12 mouse cellular contexts compared by ENCODE assay signal in the genomic region with DNA sequence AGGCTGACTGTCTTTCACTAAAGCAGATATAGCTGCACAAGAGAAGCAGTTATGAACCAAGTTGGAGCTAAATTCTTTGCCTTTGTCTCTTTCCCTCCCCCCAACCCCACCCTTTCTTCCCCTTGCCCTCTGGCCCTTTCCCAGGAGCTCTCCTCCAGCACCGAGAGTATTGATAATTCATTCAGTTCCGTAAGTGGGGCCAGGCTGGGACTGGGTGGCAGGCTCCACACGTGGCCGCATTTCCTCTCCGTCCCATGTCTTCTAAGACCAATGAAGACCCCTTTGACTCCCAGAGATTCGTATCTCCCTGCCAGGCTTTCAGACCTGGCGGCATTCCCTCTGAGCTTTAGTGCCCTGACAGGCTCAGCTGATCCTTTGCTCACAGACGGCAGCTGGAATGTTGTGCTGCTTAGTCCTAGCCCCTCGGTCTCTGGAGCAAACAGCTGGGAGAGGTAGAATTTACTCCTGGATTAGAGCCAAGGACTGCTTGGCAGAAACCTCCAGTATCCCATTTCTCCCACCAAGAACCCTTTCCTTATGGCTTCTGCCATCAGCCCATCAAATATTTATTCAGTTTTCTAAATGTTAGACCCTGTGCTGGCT. TPM values are rescaled to one million over a fixed set of nuclear protein-coding genes. Genes with fewer than 3 reads are reported as not detected.
A peak's percentile ranks its signal among the peaks of the same experiment; 100 is the strongest.
DNase-seq lines count a peak whose midpoint lies in the region; ATAC-seq and TF ChIP-seq lines count a peak whose summit lies in the region.
"Had no signal": no experiment of that assay in that cellular context is flagged by ENCODE, and none has a peak within 500 bp of the region (broad histone marks: within the 10 kb centered on the region; RNA-seq: fewer than 3 reads in every experiment).

No protein-coding gene starts in this region.

- 0 out of 2 replicates have a peak overlapping the region, but pooled peaks have one; percentile 14 for H3K27ac ChIP-seq in forebrain, embryonic 13.5 days
- H3K27ac ChIP-seq in forebrain, postnatal 0 days (ENCODE audit: low read depth, low read length) = no peak overlapping the region
- H3K27ac ChIP-seq in lung, embryonic 14.5 days (ENCODE audit: low read depth) = peak overlapping the region; percentile 83
- H3K27ac ChIP-seq in liver, postnatal 0 days (ENCODE audit: low read depth) = no peak overlapping the region
- H3K27ac ChIP-seq: hindbrain, embryonic 15.5 days; liver, embryonic 12.5 days had no signal

- DNase-seq in forebrain, postnatal 0 days = no peak
- peak; percentile 60 for DNase-seq in gastrocnemius, postnatal 14 days
- peak; percentile 82 for DNase-seq in lung, embryonic 14.5 days
- DNase-seq in cerebellum, postnatal 4 days (ENCODE audit: low spot score in 2 of 2) = no peak
- no peak for DNase-seq in testis, postnatal 10 days (ENCODE audit: low spot score)
- DNase-seq in liver, postnatal 0 days = no peak
- DNase-seq: cerebellum, adult 2 months; spleen, adult 18-20 months had no signal

- H3K4me2 ChIP-seq in forebrain, embryonic 13.5 days = no peak overlapping the region
- H3K4me2 ChIP-seq in forebrain, postnatal 0 days (ENCODE audit: low read depth) = no peak overlapping the region
- H3K4me2 ChIP-seq in lung, embryonic 14.5 days = peak overlapping the region; percentile 32
- no peak overlapping the region for H3K4me2 ChIP-seq in liver, postnatal 0 days (ENCODE audit: low read depth, low read length)
- H3K4me2 ChIP-seq: hindbrain, embryonic 15.5 days; liver, embryonic 12.5 days had no signal

- no peak for TF ChIP-seq EP300 in liver, postnatal 0 days (IDR thresholded peaks at IDR 0.05; ENCODE audit: low read depth)

- H3K4me3 ChIP-seq in forebrain, embryonic 13.5 days = no peak overlapping the region
- H3K4me3 ChIP-seq in forebrain, postnatal 0 days (ENCODE audit: low read depth, low read length) = no peak overlapping the region
- no peak overlapping the region for H3K4me3 ChIP-seq in C2C12 (ENCODE audit: insufficient read depth, poor library complexity, severe bottlenecking)
- H3K4me3 ChIP-seq in lung, embryonic 14.5 days (ENCODE audit: low read depth, low read length) = no peak overlapping the region
- H3K4me3 ChIP-seq in liver, postnatal 0 days (ENCODE audit: low read depth, low read length) = no peak overlapping the region
- H3K4me3 ChIP-seq: hindbrain, embryonic 15.5 days; liver, embryonic 12.5 days had no signal

- intact Hi-C loops in gastrocnemius, postnatal 14 days (cut with DNase I; ENCODE audit: low total_unique reads) = no loop called here

- no peak for ATAC-seq in forebrain, embryonic 13.5 days
- ATAC-seq in forebrain, postnatal 0 days = no peak
- ATAC-seq in lung, embryonic 14.5 days (ENCODE audit: insufficient read depth) = peak; percentile 86
- no peak for ATAC-seq in liver, postnatal 0 days
- ATAC-seq: liver, embryonic 12.5 days had no signal

- peaks cover 4% of the 10 kb centered on the region for H3K79me3 ChIP-seq in C2C12 (ENCODE audit: low read depth)

- H3K27me3 ChIP-seq in forebrain, embryonic 13.5 days = no peaks in the 10 kb centered on the region
- H3K27me3 ChIP-seq in forebrain, postnatal 0 days (ENCODE audit: insufficient read depth, low read length) = no peaks in the 10 kb centered on the region
- no peaks in the 10 kb centered on the region for H3K27me3 ChIP-seq in C2C12 (ENCODE audit: control insufficient read depth, insufficient read depth, insufficient read length)
- no peaks in the 10 kb centered on the region for H3K27me3 ChIP-seq in lung, embryonic 14.5 days (ENCODE audit: insufficient read depth, low read length)
- H3K27me3 ChIP-seq in liver, postnatal 0 days (ENCODE audit: insufficient read depth, low read length) = no peaks in the 10 kb centered on the region
- H3K27me3 ChIP-seq: hindbrain, embryonic 15.5 days; liver, embryonic 12.5 days had no signal

- TF ChIP-seq CTCF in forebrain, postnatal 0 days (IDR thresholded peaks at IDR 0.05; ENCODE audit: low read depth) = no peak
- no peak for TF ChIP-seq CTCF in C2C12 (IDR thresholded peaks at IDR 0.05; ENCODE audit: control insufficient read depth, insufficient read depth, insufficient read length)
- TF ChIP-seq CTCF in lung, embryonic 14.5 days (IDR thresholded peaks at IDR 0.05; ENCODE audit: low read depth) = no peak
- TF ChIP-seq CTCF in liver, postnatal 0 days (IDR thresholded peaks at IDR 0.05; ENCODE audit: low read depth) = no peak

- H3K36me3 ChIP-seq in forebrain, embryonic 13.5 days (ENCODE audit: poor library complexity, severe bottlenecking) = peaks cover 62% of the 10 kb centered on the region
- peaks cover 50% of the 10 kb centered on the region for H3K36me3 ChIP-seq in forebrain, postnatal 0 days (ENCODE audit: insufficient read depth)
- H3K36me3 ChIP-seq in C2C12 (ENCODE audit: control insufficient read depth, insufficient read depth) = peaks cover 46% of the 10 kb centered on the region
- peaks cover 58% of the 10 kb centered on the region for H3K36me3 ChIP-seq in lung, embryonic 14.5 days (ENCODE audit: insufficient read depth)
- H3K36me3 ChIP-seq in liver, postnatal 0 days (replicated peaks; ENCODE audit: insufficient read depth, low read length) = peaks cover 34% of the 10 kb centered on the region

- H3K4me1 ChIP-seq in forebrain, embryonic 13.5 days = 0 out of 2 replicates have a peak, but pooled peaks cover 9% of the 10 kb centered on the region
- H3K4me1 ChIP-seq in forebrain, postnatal 0 days (ENCODE audit: insufficient read depth) = no peaks in the 10 kb centered on the region
- peaks cover 13% of the 10 kb centered on the region; the same call in 1 of the 2 replicates for H3K4me1 ChIP-seq in lung, embryonic 14.5 days (ENCODE audit: insufficient read depth)
- peaks cover 21% of the 10 kb centered on the region for H3K4me1 ChIP-seq in liver, postnatal 0 days (ENCODE audit: insufficient read depth)

- no peak overlapping the region for H3K9ac ChIP-seq in forebrain, embryonic 13.5 days
- no peak overlapping the region for H3K9ac ChIP-seq in forebrain, postnatal 0 days
- H3K9ac ChIP-seq in lung, embryonic 14.5 days = no peak overlapping the region
- no peak overlapping the region for H3K9ac ChIP-seq in liver, postnatal 0 days (replicated peaks)
- H3K9ac ChIP-seq: hindbrain, embryonic 15.5 days; liver, embryonic 12.5 days had no signal

- H3ac ChIP-seq in C2C12 (ENCODE audit: control insufficient read depth, insufficient read length, low read depth) = no peak overlapping the region

- H3K79me2 ChIP-seq in C2C12 (ENCODE audit: control insufficient read depth, insufficient read depth) = peaks cover 19% of the 10 kb centered on the region

- no peaks in the 10 kb centered on the region for H3K9me3 ChIP-seq in forebrain, embryonic 13.5 days (replicated peaks)
- no peaks in the 10 kb centered on the region for H3K9me3 ChIP-seq in forebrain, postnatal 0 days (ENCODE audit: low read length)
- H3K9me3 ChIP-seq in lung, embryonic 14.5 days (ENCODE audit: low read depth, low read length) = no peaks in the 10 kb centered on the region
- no peaks in the 10 kb centered on the region for H3K9me3 ChIP-seq in liver, postnatal 0 days (ENCODE audit: low read length)
- H3K9me3 ChIP-seq: hindbrain, embryonic 15.5 days; liver, embryonic 12.5 days had no signal

- 66% methylated on average over 9 of the region's 9 CpGs for WGBS in forebrain, embryonic 13.5 days
- 38% methylated on average over 9 of the region's 9 CpGs for WGBS in forebrain, postnatal 0 days
- 32% methylated on average over 9 of the region's 9 CpGs for WGBS in lung, embryonic 14.5 days
- 67% methylated on average over 9 of the region's 9 CpGs for WGBS in liver, postnatal 0 days (ENCODE audit: insufficient replicate concordance)

RNA-seq across cellular contexts. Expression of gene Pi4kb, which starts 14.7 kb away (rescaled TPM):
- 23.6 and 25.5 TPM in 2 replicates for polyA plus RNA-seq in forebrain, embryonic 13.5 days (2015; fragmentation: Nextera tagmentation; extraction: Ambion mirVana)
- 69.9 and 79.8 TPM in 2 replicates for total RNA-seq in forebrain, postnatal 0 days (2014; rRNA removed)
- polyA plus RNA-seq in forebrain, postnatal 0 days (2015; fragmentation: Nextera tagmentation; extraction: Ambion mirVana) = 24.6 and 25.5 TPM in 2 replicates
- polyA plus RNA-seq in C2C12 (2012; fragmentation: generic; extraction: Trizol) = 33.2 TPM
- 10 to 100 TPM; 23.5 to 24.1 TPM for total RNA-seq in gastrocnemius, postnatal 14 days (2021)
- 24.7 and 25.9 TPM in 2 replicates for polyA plus RNA-seq in lung, embryonic 14.5 days (2014; fragmentation: Nextera tagmentation; extraction: Ambion mirVana)
- 5.4 and 6.5 TPM in 2 replicates for polyA plus RNA-seq in liver, postnatal 0 days (2015; fragmentation: Nextera tagmentation; extraction: Ambion mirVana)

RNA-seq across cellular contexts. Expression of gene Zfp687, which starts 26.0 kb away (rescaled TPM):
- 26.6 and 27.8 TPM in 2 replicates for polyA plus RNA-seq in forebrain, embryonic 13.5 days (2015; fragmentation: Nextera tagmentation; extraction: Ambion mirVana)
- 20.3 and 23.1 TPM in 2 replicates for total RNA-seq in forebrain, postnatal 0 days (2014; rRNA removed)
- polyA plus RNA-seq in forebrain, postnatal 0 days (2015; fragmentation: Nextera tagmentation; extraction: Ambion mirVana) = 9.8 and 13.1 TPM in 2 replicates
- polyA plus RNA-seq in C2C12 (2012; fragmentation: generic; extraction: Trizol) = 15.3 TPM
- 10 to 100 TPM; 12.4 to 13.8 TPM for total RNA-seq in gastrocnemius, postnatal 14 days (2021)
- polyA plus RNA-seq in lung, embryonic 14.5 days (2014; fragmentation: Nextera tagmentation; extraction: Ambion mirVana) = 28.1 and 31.7 TPM in 2 replicates
- polyA plus RNA-seq in liver, postnatal 0 days (2015; fragmentation: Nextera tagmentation; extraction: Ambion mirVana) = 3.7 and 5.3 TPM in 2 replicates

RNA-seq across cellular contexts. Expression of gene Rfx5, which starts 35.4 kb away (rescaled TPM):
- 4.3 TPM in 2 replicates for polyA plus RNA-seq in forebrain, embryonic 13.5 days (2015; fragmentation: Nextera tagmentation; extraction: Ambion mirVana)
- 14.8 and 18.7 TPM in 2 replicates for total RNA-seq in forebrain, postnatal 0 days (2014; rRNA removed)
- 3.5 and 4.1 TPM in 2 replicates for polyA plus RNA-seq in forebrain, postnatal 0 days (2015; fragmentation: Nextera tagmentation; extraction: Ambion mirVana)
- 3.0 TPM for polyA plus RNA-seq in C2C12 (2012; fragmentation: generic; extraction: Trizol)
- total RNA-seq in gastrocnemius, postnatal 14 days (2021) = 1 to 10 TPM; 5.8 to 7.2 TPM
- polyA plus RNA-seq in lung, embryonic 14.5 days (2014; fragmentation: Nextera tagmentation; extraction: Ambion mirVana) = 11.8 and 13.1 TPM in 2 replicates
- polyA plus RNA-seq in liver, postnatal 0 days (2015; fragmentation: Nextera tagmentation; extraction: Ambion mirVana) = 1.1 and 1.2 TPM in 2 replicates

RNA-seq across cellular contexts. Expression of gene Psmd4, which starts 53.2 kb away (rescaled TPM):
- polyA plus RNA-seq in forebrain, embryonic 13.5 days (2015; fragmentation: Nextera tagmentation; extraction: Ambion mirVana) = 299 and 311 TPM in 2 replicates
- total RNA-seq in forebrain, postnatal 0 days (2014; rRNA removed) = 203 and 255 TPM in 2 replicates
- 278 and 279 TPM in 2 replicates for polyA plus RNA-seq in forebrain, postnatal 0 days (2015; fragmentation: Nextera tagmentation; extraction: Ambion mirVana)
- polyA plus RNA-seq in C2C12 (2012; fragmentation: generic; extraction: Trizol) = 264 TPM
- 100 to 1,000 TPM; 155 to 162 TPM for total RNA-seq in gastrocnemius, postnatal 14 days (2021)
- 236 and 250 TPM in 2 replicates for polyA plus RNA-seq in lung, embryonic 14.5 days (2014; fragmentation: Nextera tagmentation; extraction: Ambion mirVana)
- polyA plus RNA-seq in liver, postnatal 0 days (2015; fragmentation: Nextera tagmentation; extraction: Ambion mirVana) = 142 and 143 TPM in 2 replicates

RNA-seq across cellular contexts. Expression of gene Selenbp1, which starts 56.4 kb away (rescaled TPM):
- polyA plus RNA-seq in forebrain, embryonic 13.5 days (2015; fragmentation: Nextera tagmentation; extraction: Ambion mirVana) = 7.6 and 9.0 TPM in 2 replicates
- 10.2 and 16.6 TPM in 2 replicates for total RNA-seq in forebrain, postnatal 0 days (2014; rRNA removed)
- polyA plus RNA-seq in forebrain, postnatal 0 days (2015; fragmentation: Nextera tagmentation; extraction: Ambion mirVana) = 11.6 and 11.9 TPM in 2 replicates
- polyA plus RNA-seq in C2C12 (2012; fragmentation: generic; extraction: Trizol) = 0.16 TPM
- 1 to 10 TPM; 8.9 to 9.5 TPM for total RNA-seq in gastrocnemius, postnatal 14 days (2021)
- 99.1 and 103 TPM in 2 replicates for polyA plus RNA-seq in lung, embryonic 14.5 days (2014; fragmentation: Nextera tagmentation; extraction: Ambion mirVana)
- polyA plus RNA-seq in liver, postnatal 0 days (2015; fragmentation: Nextera tagmentation; extraction: Ambion mirVana) = 129 and 135 TPM in 2 replicates

Comparison
In these comparisons a context has a peak if more than half of its experiments do, and no peak if none do; other contexts are left out.
1. H3K27ac ChIP-seq: peak in forebrain, embryonic 13.5 days (single experiment) and lung, embryonic 14.5 days (single experiment); none in forebrain, postnatal 0 days (single experiment) and liver, postnatal 0 days (single experiment).
2. DNase-seq: peak in gastrocnemius, postnatal 14 days (single experiment) and lung, embryonic 14.5 days (single experiment); none in forebrain, postnatal 0 days (single experiment), cerebellum, postnatal 4 days (0 of 2), testis, postnatal 10 days (single experiment) and liver, postnatal 0 days (single experiment).